Mouse (Mus musculus) olfactory bulb, adult 2 months (tissue): Measurements from ENCODE around the gene Krt80. TPM values are rescaled to one million over a fixed set of nuclear protein-coding genes. Genes with fewer than 3 reads are reported as not detected.

ENCODE experiments used
- H3K27ac ChIP-seq: fragments of 200-500 bp; 2 replicates; pipeline ENCODE4 v1.5.1; 2012; ENCODE audit warnings: low read depth, low read length; ENCODE audit not compliant: insufficient read depth
- H3K4me1 ChIP-seq: fragments of 200-500 bp; 2 replicates; pipeline ENCODE4 v1.6.1; 2012; ENCODE audit warnings: low read length; ENCODE audit not compliant: control insufficient read depth, insufficient read depth
- H3K4me3 ChIP-seq: fragments of 200-500 bp; 2 replicates; pipeline ENCODE4 v1.5.1; 2012; ENCODE audit warnings: mild to moderate bottlenecking, low read depth, low read length, moderate library complexity; ENCODE audit not compliant: insufficient read depth
- CTCF ChIP-seq: fragments of 200-500 bp; IDR thresholded peaks from 2 replicates; pipeline ENCODE4 v1.5.1; 2012; ENCODE audit warnings: low read depth, mild to moderate bottlenecking, low read length, moderate library complexity; ENCODE audit not compliant: insufficient read depth
- POLR2A ChIP-seq: fragments of 200-500 bp; IDR thresholded peaks from 2 replicates; pipeline ENCODE4 v1.6.1; 2012; ENCODE audit warnings: mild to moderate bottlenecking, low read depth, low read length, moderate library complexity; ENCODE audit not compliant: insufficient read depth
- WGBS: fragments of 180-500 bp; shearing (Covaris S2); methylation state at CpG from one replicate; pipeline ENCODE4 v1.1.7; 2018; 5-methylcytosine and 5-hydroxymethylcytosine counted together
- polyA plus RNA-seq: library from polyadenylated mRNA; stranded (reverse); fragments of >200 nt; gene quantifications from 2 replicates; pipeline ENCODE4 v1.2.4, GENCODE M21; 2012; ENCODE audit warnings: low replicate concordance; ENCODE audit not compliant: missing spikeins, insufficient read depth, insufficient read length

The Krt80 gene
- polyA plus RNA-seq, 1 experiment: not detected

DNA sequence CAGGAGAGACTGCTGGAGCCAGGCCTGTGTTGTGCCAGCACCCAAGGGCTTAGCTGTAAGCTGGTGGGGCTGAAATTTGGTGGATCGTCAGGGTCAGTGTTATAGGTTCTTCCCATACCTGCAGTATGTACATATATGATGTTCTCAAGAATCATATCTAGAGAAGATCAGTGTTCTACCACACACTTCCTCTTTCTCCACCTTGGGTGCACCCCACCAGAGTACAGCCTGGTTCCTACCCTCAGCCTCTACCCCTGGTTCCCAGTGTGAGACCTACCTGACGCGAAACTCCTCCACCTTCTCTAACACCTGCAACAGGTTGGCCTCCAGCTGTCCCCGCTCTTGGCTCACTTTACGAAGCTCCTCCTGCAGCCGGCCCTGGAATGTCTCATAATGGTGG is 6.0 kb downstream of the Krt80 start:
- TF ChIP-seq CTCF (no peak), POLR2A (no peak)
- Histone ChIP-seq H3K4me3 (no peak overlapping the region), H3K4me1 (peaks cover 34% of the 10 kb centered on the region), H3K27ac (no peak overlapping the region)
- WGBS: 94% methylated on average over 6 of the region's 6 CpGs

DNA sequence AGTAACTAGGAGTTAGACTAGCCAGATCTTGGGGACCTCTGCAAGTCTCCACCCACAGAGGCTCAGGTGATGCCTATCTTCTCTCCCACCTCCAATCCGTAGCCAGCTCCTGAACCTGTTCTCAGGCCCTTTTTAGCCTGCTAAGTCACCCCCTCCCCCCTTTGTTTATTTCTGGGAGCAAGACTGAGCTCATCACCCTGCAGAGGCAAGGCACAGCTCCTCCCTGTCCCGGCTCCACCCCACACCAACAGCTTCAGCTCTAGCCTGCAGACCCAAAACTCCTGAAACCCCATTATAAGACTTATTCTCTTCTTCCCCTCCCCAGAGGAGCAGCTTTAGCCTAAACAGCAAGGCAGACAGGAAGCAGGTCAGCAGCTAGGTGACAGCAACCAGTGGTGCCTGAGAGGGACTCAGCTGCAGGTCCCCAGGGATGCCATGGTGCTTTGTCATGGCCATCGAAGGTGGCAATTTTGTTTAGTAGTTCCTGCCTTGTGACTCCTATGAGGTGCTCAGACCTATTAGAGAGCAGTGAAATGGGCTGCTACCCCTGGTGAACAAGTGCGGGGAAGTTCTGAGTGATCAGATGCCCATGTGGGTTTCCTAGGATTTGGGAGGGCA is 7.5 kb downstream of the Krt80 start:
- peaks cover 24% of the 10 kb centered on the region for H3K4me1 ChIP-seq
- H3K4me3 ChIP-seq: no peak overlapping the region
- WGBS: 59% methylated on average over 4 of the region's 4 CpGs
- no peak overlapping the region for H3K27ac ChIP-seq
- no peak for TF ChIP-seq CTCF
- no peak for TF ChIP-seq POLR2A

DNA sequence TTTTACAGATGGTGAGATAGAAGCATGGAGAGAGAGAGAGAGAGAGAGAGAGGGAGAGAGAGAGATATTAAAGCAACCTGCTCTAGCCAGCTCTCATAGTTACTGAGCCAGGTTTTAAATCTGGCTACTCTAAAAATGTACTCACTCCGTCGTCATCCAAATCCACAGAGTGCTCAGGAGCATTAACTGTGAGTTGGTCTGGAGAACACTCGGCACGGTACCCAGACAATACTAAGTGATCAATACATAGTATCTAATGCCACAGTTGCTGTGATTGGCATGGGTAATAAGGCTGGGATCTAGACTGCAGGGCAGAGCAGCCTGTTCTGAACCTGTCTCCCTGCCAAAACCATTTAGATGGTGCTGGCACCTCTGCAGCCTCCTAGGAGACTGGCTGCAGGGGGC is 14.6 kb downstream of the Krt80 start:
- TF ChIP-seq CTCF: no peak
- no peak for TF ChIP-seq POLR2A
- WGBS: 51% methylated on average over 4 of the region's 4 CpGs
- H3K4me1 ChIP-seq: no peaks in the 10 kb centered on the region; the same call in 1 of the 2 replicates
- no peak overlapping the region for H3K27ac ChIP-seq
- H3K4me3 ChIP-seq: no peak overlapping the region

DNA sequence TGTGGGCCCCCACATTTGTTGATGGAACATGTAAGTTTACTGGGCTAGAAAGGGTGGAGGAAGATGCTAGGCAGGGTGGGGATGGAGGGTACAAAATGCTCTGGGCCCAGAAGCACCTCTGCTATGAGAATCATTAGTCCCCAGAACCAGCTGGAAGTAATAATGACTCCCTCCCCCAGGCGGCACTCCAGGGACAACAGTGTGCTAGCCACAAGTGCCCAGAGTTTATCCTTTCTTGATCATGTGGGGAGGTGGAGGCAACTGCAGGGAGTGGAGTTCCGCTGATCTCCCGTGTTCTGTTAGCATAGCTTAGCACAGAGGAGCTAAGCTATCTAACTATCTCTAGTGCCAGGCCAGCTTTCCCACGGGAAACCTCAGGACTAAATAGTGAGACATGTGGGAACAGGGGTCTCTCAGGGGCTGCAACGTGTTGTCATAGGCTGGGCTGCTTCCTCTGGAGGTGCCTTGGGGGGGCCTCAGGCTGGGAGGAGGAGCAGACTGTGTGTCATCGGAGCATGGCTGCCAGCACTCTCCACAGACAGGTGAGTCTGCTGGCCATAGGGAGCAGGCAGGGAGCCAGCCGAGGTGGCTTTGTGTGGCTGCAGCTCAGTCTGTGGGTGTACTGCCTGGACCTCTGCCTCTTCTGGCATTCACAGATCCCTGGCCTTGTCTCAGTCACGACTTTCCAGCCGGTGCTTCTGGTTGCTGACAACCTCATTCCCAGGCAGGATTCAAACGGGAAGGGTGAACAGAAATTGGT is 17.1 kb downstream of the Krt80 start:
- TF ChIP-seq CTCF: no peak
- WGBS: 67% methylated on average over 10 of the region's 10 CpGs
- Histone ChIP-seq H3K4me3 (no peak overlapping the region), H3K4me1 (no peaks in the 10 kb centered on the region; the same call in 1 of the 2 replicates), H3K27ac (no peak overlapping the region)

DNA sequence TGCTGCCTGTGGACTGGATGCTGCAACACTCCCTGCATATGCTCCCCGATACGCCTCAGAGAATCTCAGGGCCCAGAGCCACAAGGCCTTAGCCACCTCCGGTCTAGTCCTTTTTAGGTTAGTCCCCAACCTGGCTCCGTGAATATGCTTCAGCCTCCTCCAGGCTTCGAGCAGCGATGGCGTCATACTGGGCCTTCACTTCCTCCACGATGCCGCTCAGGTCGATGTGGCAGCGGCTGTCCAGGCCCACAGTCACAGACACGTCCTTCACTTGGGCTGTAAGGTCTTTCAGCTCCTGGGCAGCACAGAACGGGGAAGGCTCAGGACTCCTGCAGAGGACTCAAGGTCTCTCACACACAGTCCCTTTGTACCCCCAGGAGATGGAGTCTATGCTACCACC is 17.9 kb downstream of the Krt80 start:
- no peak overlapping the region for H3K4me3 ChIP-seq
- TF ChIP-seq CTCF (no peak), POLR2A (no peak)
- H3K4me1 ChIP-seq: no peaks in the 10 kb centered on the region; the same call in 1 of the 2 replicates
- no peak overlapping the region for H3K27ac ChIP-seq
- WGBS: 87% methylated on average over 13 of the region's 13 CpGs

DNA sequence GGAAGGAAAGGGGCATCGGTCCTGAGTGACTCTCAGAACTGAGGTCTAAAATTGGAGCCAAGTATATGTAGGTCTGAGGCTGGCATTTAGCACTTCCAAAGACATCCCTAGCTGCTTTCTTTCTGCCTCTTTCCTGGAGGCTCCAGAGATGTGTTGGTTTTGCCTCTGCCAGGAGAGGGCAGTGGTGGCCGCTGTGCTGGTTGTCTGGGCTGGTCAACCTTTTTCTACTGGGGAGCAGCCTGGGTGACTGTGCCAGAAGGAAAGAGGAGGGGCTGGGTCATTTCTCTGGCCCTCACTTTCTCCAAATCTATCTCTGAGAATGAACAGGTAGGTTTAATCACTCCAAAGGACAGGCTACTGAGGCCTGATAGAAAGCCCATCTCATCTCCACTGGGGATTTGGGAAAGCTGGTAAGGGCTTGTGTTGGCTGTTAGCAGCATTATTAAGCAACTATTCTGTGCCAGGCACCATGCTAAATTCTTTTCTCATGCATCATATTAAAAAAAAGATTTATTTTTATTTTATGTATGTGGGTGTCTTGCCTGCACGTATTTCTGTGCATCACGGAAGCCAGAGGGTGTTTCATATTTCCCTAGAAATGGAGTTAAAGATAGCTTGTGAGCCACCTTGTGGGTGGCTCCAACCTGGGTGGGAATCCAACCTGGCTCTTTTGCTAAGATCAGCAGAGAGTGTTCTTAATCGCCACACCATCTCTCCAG is 28.0 kb downstream of the Krt80 start:
- Histone ChIP-seq H3K4me1 (no peaks in the 10 kb centered on the region), H3K4me3 (no peak overlapping the region), H3K27ac (no peak overlapping the region)
- TF ChIP-seq POLR2A: no peak
- TF ChIP-seq CTCF: peak; percentile 48; the same call in 1 of the 2 replicates
- WGBS: 63% methylated on average over 5 of the region's 5 CpGs

DNA sequence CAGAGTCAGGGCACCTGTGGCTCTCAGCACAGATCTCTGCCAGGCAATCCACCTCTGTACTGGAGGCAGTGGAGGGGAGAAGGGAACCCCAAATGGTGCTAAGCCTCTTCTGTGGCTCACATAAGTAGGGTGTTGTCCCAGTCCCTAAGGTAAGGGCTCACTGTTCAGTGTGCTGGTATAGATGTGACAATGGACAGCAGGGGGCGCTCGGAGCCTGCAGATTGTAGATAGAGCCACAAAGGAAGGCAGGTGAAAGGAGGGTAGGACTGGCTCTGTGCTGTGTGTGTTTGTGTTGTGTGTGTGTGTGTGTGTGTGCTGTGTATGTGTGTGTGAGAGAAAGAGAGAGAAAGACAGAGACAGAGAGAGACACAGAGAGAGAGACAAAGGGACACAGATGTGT is 30.4 kb downstream of the Krt80 start:
- no peak overlapping the region for H3K27ac ChIP-seq
- peaks cover 3% of the 10 kb centered on the region; the same call in 1 of the 2 replicates for H3K4me1 ChIP-seq
- no peak overlapping the region for H3K4me3 ChIP-seq
- peak; percentile 67 for TF ChIP-seq CTCF
- no peak for TF ChIP-seq POLR2A
- WGBS: 0% methylated on average over 2 of the region's 2 CpGs

DNA sequence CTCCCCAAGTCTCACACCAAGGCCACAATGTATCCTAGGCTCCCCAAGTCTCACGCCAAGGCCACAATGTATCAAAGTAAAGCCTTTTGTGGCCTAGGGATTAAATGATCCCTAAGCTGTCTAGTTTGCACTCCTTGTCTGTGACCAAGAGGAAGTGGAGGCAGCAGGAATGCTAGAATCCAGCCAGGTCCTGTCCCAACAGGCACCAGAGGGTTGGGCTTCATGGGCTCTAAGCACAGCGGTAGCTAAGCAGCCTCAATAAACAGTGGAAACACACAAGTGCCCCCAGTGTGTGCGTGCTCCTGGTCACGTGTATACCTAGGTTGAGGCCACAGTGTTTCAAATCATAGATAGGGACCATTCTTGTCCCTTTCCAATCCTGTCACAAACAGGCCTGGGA is 31.6 kb downstream of the Krt80 start:
- Histone ChIP-seq H3K4me1 (peaks cover 11% of the 10 kb centered on the region), H3K4me3 (no peak overlapping the region), H3K27ac (no peak overlapping the region)
- TF ChIP-seq CTCF: no peak
- no peak for TF ChIP-seq POLR2A
- WGBS: 93% methylated on average over 4 of the region's 4 CpGs

DNA sequence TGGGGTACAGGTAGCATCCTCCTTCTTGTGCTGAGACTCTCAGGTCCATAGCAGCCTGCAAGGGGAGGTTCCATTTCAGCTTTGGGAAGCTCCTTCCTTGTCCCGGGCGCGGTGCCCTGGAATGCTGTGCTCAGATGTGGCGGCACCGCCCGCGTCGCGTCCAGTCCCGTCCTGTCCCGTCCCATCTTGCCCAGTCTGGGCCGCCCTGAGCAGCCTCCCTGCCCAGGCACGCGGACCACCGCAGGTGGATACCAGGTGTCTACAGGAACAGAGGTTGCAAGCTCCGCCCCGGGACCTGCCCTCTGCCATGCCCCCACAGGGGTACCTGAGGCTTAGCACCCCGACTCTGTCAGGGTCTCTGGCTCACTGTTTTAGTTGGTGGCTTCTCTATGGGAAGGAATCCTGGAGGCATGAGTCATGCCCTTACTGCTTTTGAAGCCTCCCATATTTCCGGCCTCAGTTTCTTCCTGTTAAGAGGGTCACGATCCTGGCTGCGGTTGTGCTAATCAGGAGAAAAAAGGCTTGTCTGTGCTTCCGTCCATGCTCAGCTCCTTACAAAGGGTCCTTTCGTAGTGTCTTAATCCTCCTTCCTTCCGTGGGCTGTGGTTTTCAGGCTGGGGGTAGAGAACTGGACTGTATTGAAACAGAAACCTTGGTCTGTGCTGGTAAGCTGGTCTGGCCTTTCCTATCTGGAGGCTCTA is 33.3 kb downstream of the Krt80 start:
- Histone ChIP-seq H3K27ac (no peak overlapping the region), H3K4me1 (peaks cover 25% of the 10 kb centered on the region), H3K4me3 (no peak overlapping the region)
- WGBS: 57% methylated on average over 24 of the region's 24 CpGs
- TF ChIP-seq CTCF: no peak
- TF ChIP-seq POLR2A: no peak
